In genomic region chr17:47923011-47923677, GRCm38 (mm10) we compare ENCODE assay signal across 8 mouse cellular contexts. TPM values are rescaled to one million over a fixed set of nuclear protein-coding genes. Genes with fewer than 3 reads are reported as not detected.
DNase-seq lines count a peak whose midpoint lies in the region; ATAC-seq and TF ChIP-seq lines count a peak whose summit lies in the region.

No protein-coding gene starts in this region.

- peaks cover 9% of the 10 kb centered on the region; the same call in 1 of the 2 replicates for H3K36me3 ChIP-seq in embryonic facial prominence, embryonic 13.5 days
- no peaks in the 10 kb centered on the region for H3K36me3 ChIP-seq in hindbrain, embryonic 13.5 days
- peaks cover 14% of the 10 kb centered on the region for H3K36me3 ChIP-seq in limb, embryonic 14.5 days (ENCODE audit: control insufficient read depth, insufficient read depth, low read length)
- H3K36me3 ChIP-seq in myocyte (ENCODE audit: control insufficient read depth, insufficient read depth), result no peaks in the 10 kb centered on the region

- no peak for TF ChIP-seq POLR2A in limb, embryonic 14.5 days (IDR thresholded peaks at IDR 0.05; ENCODE audit: borderline replicate concordance, extremely low read depth, insufficient read depth, insufficient read length)
- TF ChIP-seq POLR2A in myocyte (IDR thresholded peaks at IDR 0.05; ENCODE audit: insufficient read length, low read depth), result no peak

- peak overlapping the region; percentile 95 for H3K9ac ChIP-seq in embryonic facial prominence, embryonic 13.5 days
- H3K9ac ChIP-seq in hindbrain, embryonic 13.5 days, result peak overlapping the region; percentile 83
- H3K9ac ChIP-seq in limb, embryonic 14.5 days (ENCODE audit: low read depth, low read length, severe bottlenecking), result peak overlapping the region; percentile 96

- H3ac ChIP-seq in myocyte (ENCODE audit: control insufficient read depth, insufficient read length), result peak overlapping the region; percentile 91

- H3K27ac ChIP-seq in embryonic facial prominence, embryonic 13.5 days, result peak overlapping the region; percentile 91; the same call in 1 of the 2 replicates
- peak overlapping the region; percentile 87; the same call in 1 of the 2 replicates for H3K27ac ChIP-seq in hindbrain, embryonic 13.5 days
- H3K27ac ChIP-seq in limb, embryonic 14.5 days (replicated peaks; ENCODE audit: low read depth, low read length), result peak overlapping the region; percentile 87

- no peaks in the 10 kb centered on the region for H3K9me3 ChIP-seq in embryonic facial prominence, embryonic 13.5 days
- no peaks in the 10 kb centered on the region for H3K9me3 ChIP-seq in hindbrain, embryonic 13.5 days
- H3K9me3 ChIP-seq in limb, embryonic 14.5 days (ENCODE audit: control insufficient read depth, low read length), result no peaks in the 10 kb centered on the region

- H3K79me2 ChIP-seq in myocyte (ENCODE audit: control insufficient read depth, insufficient read depth), result peaks cover 39% of the 10 kb centered on the region

- peak overlapping the region; percentile 97 for H3K4me3 ChIP-seq in embryonic facial prominence, embryonic 13.5 days
- H3K4me3 ChIP-seq in hindbrain, embryonic 13.5 days, result peak overlapping the region; percentile 80
- H3K4me3 ChIP-seq in limb, embryonic 14.5 days (replicated peaks; ENCODE audit: low read length), result peak overlapping the region; percentile 98
- H3K4me3 ChIP-seq in myocyte, result peak overlapping the region; percentile 66

- H3K27me3 ChIP-seq in embryonic facial prominence, embryonic 13.5 days, result peaks cover 4% of the 10 kb centered on the region; the same call in 1 of the 2 replicates
- peaks cover 68% of the 10 kb centered on the region for H3K27me3 ChIP-seq in hindbrain, embryonic 13.5 days
- no peaks in the 10 kb centered on the region for H3K27me3 ChIP-seq in limb, embryonic 14.5 days (ENCODE audit: control insufficient read depth, insufficient read depth, low read length)
- no peaks in the 10 kb centered on the region for H3K27me3 ChIP-seq in myocyte (ENCODE audit: control insufficient read depth, insufficient read depth, insufficient read length)

- WGBS in embryonic facial prominence, embryonic 13.5 days, result under 1% methylated on average over 28 of the region's 28 CpGs
- under 1% methylated on average over 28 of the region's 28 CpGs for WGBS in hindbrain, embryonic 13.5 days
- under 1% methylated on average over 28 of the region's 28 CpGs for WGBS in limb, embryonic 14.5 days

- H3K4me1 ChIP-seq in embryonic facial prominence, embryonic 13.5 days, result peaks cover 49% of the 10 kb centered on the region
- peaks cover 63% of the 10 kb centered on the region for H3K4me1 ChIP-seq in hindbrain, embryonic 13.5 days (replicated peaks)
- peaks cover 34% of the 10 kb centered on the region for H3K4me1 ChIP-seq in limb, embryonic 14.5 days (ENCODE audit: control insufficient read depth, insufficient read depth, low read length)

- DNase-seq in urinary bladder, postnatal 14 days (ENCODE audit: low spot score), result peak; percentile 46
- DNase-seq in urinary bladder, adult 2 months (ENCODE audit: low spot score), result no peak
- no peak for DNase-seq in limb, embryonic 14.5 days (ENCODE audit: low spot score)
- no peak for DNase-seq in left cerebral cortex, adult 18-20 months (ENCODE audit: low spot score in 2 of 2)

- no peak for ATAC-seq in embryonic facial prominence, embryonic 13.5 days (ENCODE audit: insufficient number of reproducible peaks, insufficient read depth, low FRiP score, low TSS enrichment, low read depth)
- 0 out of 2 replicates have a peak, but pooled peaks have one; percentile 8 for ATAC-seq in hindbrain, embryonic 13.5 days (ENCODE audit: low FRiP score)
- no peak for ATAC-seq in limb, embryonic 14.5 days (ENCODE audit: low FRiP score, low read depth)
- ATAC-seq in frontal cortex, adult (ENCODE audit: low TSS enrichment), result no peak

- H3K4me2 ChIP-seq in embryonic facial prominence, embryonic 13.5 days, result peak overlapping the region; percentile 91
- peak overlapping the region; percentile 98 for H3K4me2 ChIP-seq in hindbrain, embryonic 13.5 days
- peak overlapping the region; percentile 88 for H3K4me2 ChIP-seq in limb, embryonic 14.5 days (replicated peaks; ENCODE audit: low read depth, low read length, severe bottlenecking)
- H3K4me2 ChIP-seq in myocyte (ENCODE audit: low read depth), result peak overlapping the region; percentile 82

TF ChIP-seq in myocyte, 11 proteins besides CTCF, POLR2A, EP300 and RAD21:
- no peak for TF ChIP-seq POLR2AphosphoS2 (IDR thresholded peaks at IDR 0.05; ENCODE audit: insufficient read length, low read depth)

RNA-seq across cellular contexts. Expression of gene Foxp4, which starts 1.3 kb away (rescaled TPM):
- 23.6 and 36.5 TPM in 2 replicates for polyA plus RNA-seq in urinary bladder, adult 2 months (2012; rRNA removed)
- 18.9 and 19.8 TPM in 2 replicates for polyA plus RNA-seq in embryonic facial prominence, embryonic 13.5 days (2015; fragmentation: Nextera tagmentation; extraction: Ambion mirVana)
- polyA plus RNA-seq in hindbrain, embryonic 13.5 days (2015; fragmentation: Nextera tagmentation; extraction: Ambion mirVana), result 19.6 and 19.9 TPM in 2 replicates
- polyA plus RNA-seq in limb, embryonic 14.5 days (2012; rRNA removed), result 104 and 165 TPM in 2 replicates
- polyA plus RNA-seq in limb, embryonic 14.5 days (2014; fragmentation: Nextera tagmentation; extraction: Ambion mirVana), result 38.6 and 46.0 TPM in 2 replicates
- polyA plus RNA-seq in myocyte (2012; fragmentation: generic; extraction: Trizol), result 24.7 TPM
- total RNA-seq in left cerebral cortex, adult 18-20 months (2021), result 10 to 100 TPM; 47.6 to 47.8 TPM
